Mouse (Mus musculus) forebrain, embryonic 10.5 days (tissue): ENCODE measurements around the gene Adamts2. TPM values are rescaled to one million over a fixed set of nuclear protein-coding genes. Genes with fewer than 3 reads are reported as not detected.

Source experiments
- DNase-seq: peaks from one replicate; pipeline ENCODE4 v3.0.0-alpha.2; 2017; ENCODE audit warnings: low spot score; ENCODE audit errors: extremely low spot score
- H3K27ac ChIP-seq: fragments of 300-500 bp; sonication (generic); 2 replicates; pipeline ENCODE4 v1.5.1; 2016; ENCODE audit warnings: mild to moderate bottlenecking
- H3K27me3 ChIP-seq: fragments of 300-500 bp; sonication (generic); 2 replicates; pipeline ENCODE4 v1.6.1; 2016; ENCODE audit warnings: mild to moderate bottlenecking; ENCODE audit not compliant: poor library complexity, severe bottlenecking
- H3K36me3 ChIP-seq: fragments of 300-500 bp; sonication (generic); replicated peaks from 2 replicates; pipeline ENCODE4 v1.6.1; 2016; ENCODE audit warnings: mild to moderate bottlenecking, moderate library complexity
- H3K4me1 ChIP-seq: fragments of 300-500 bp; sonication (generic); 2 replicates; pipeline ENCODE4 v1.6.1; 2016
- H3K4me3 ChIP-seq: fragments of 300-500 bp; sonication (generic); 2 replicates; pipeline ENCODE4 v1.5.1; 2016; ENCODE audit warnings: mild to moderate bottlenecking, moderate library complexity
- H3K9me3 ChIP-seq: fragments of 300-500 bp; sonication (generic); 2 replicates; pipeline ENCODE4 v1.6.1; 2016; ENCODE audit warnings: mild to moderate bottlenecking, moderate library complexity
- WGBS: fragments of 180-500 bp; shearing (Covaris S2); methylation state at CpG from one replicate; pipeline ENCODE4 v1.1.7; 2016; 5-methylcytosine and 5-hydroxymethylcytosine counted together
- polyA plus RNA-seq: library from polyadenylated mRNA; unstranded; fragments of >200 nt; fragmentation: Nextera tagmentation; extraction: Ambion mirVana; gene quantifications from 2 replicates; pipeline ENCODE4 v1.2.1, GENCODE M21; 2016

Adamts2 gene
- polyA plus RNA-seq, 1 experiment from 2014 or later: 0.19 TPM

GRCm38 (mm10) chr11:50669542-50670362 is 67.9 kb downstream of the Adamts2 start:
- H3K9me3 ChIP-seq: no peaks in the 10 kb centered on the region
- H3K27me3 ChIP-seq: no peaks in the 10 kb centered on the region
- no peak for DNase-seq
- H3K4me3 ChIP-seq: no peak overlapping the region
- 86% methylated on average over 9 of the region's 9 CpGs for WGBS
- no peaks in the 10 kb centered on the region for H3K36me3 ChIP-seq
- peaks cover 7% of the 10 kb centered on the region; the same call in 1 of the 2 replicates for H3K4me1 ChIP-seq
- no peak overlapping the region for H3K27ac ChIP-seq

- no peak overlapping the region for H3K4me3 ChIP-seq
- H3K9me3 ChIP-seq: no peaks in the 10 kb centered on the region
- H3K27ac ChIP-seq: no peak overlapping the region
- H3K27me3 ChIP-seq: no peaks in the 10 kb centered on the region
- H3K36me3 ChIP-seq: no peaks in the 10 kb centered on the region
- DNase-seq: no peak
- 80% methylated on average over 5 of the region's 5 CpGs for WGBS
- H3K4me1 ChIP-seq: peaks cover 7% of the 10 kb centered on the region; the same call in 1 of the 2 replicates
Observed at GRCm38 (mm10) chr11:50670363-50670725, 68.5 kb downstream of the Adamts2 start.

- WGBS: 100% methylated on average over 1 of the region's 1 CpGs
- peaks cover 7% of the 10 kb centered on the region; the same call in 1 of the 2 replicates for H3K4me1 ChIP-seq
- no peak for DNase-seq
Observed at GRCm38 (mm10) chr11:50670881-50671280, 69.0 kb downstream of the Adamts2 start.

GRCm38 (mm10) chr11:50671376-50671775 is 69.5 kb downstream of the Adamts2 start:
- Histone ChIP-seq H3K4me1 (peaks cover 7% of the 10 kb centered on the region; the same call in 1 of the 2 replicates), H3K27me3 (no peaks in the 10 kb centered on the region), H3K4me3 (no peak overlapping the region), H3K9me3 (no peaks in the 10 kb centered on the region), H3K27ac (no peak overlapping the region), H3K36me3 (no peaks in the 10 kb centered on the region)
- WGBS: 82% methylated on average over 2 of the region's 2 CpGs
- no peak for DNase-seq

More at GRCm38 (mm10) chr11:50670881-50671280, 69.0 kb downstream of the Adamts2 start:
- Histone ChIP-seq H3K4me3 (no peak overlapping the region), H3K27me3 (no peaks in the 10 kb centered on the region), H3K36me3 (no peaks in the 10 kb centered on the region), H3K27ac (no peak overlapping the region), H3K9me3 (no peaks in the 10 kb centered on the region)

GRCm38 (mm10) chr11:50671820-50672310 is 70.0 kb downstream of the Adamts2 start:
- Histone ChIP-seq H3K4me3 (no peak overlapping the region), H3K27ac (no peak overlapping the region), H3K27me3 (no peaks in the 10 kb centered on the region), H3K9me3 (no peaks in the 10 kb centered on the region), H3K36me3 (no peaks in the 10 kb centered on the region), H3K4me1 (peaks cover 7% of the 10 kb centered on the region; the same call in 1 of the 2 replicates)
- DNase-seq: no peak
- WGBS: 87% methylated on average over 7 of the region's 7 CpGs

GRCm38 (mm10) chr11:50672866-50673265 is 71.0 kb downstream of the Adamts2 start:
- H3K4me1 ChIP-seq: peaks cover 7% of the 10 kb centered on the region; the same call in 1 of the 2 replicates
- DNase-seq: no peak
- no peaks in the 10 kb centered on the region for H3K36me3 ChIP-seq
- WGBS: 61% methylated on average over 7 of the region's 7 CpGs
- no peaks in the 10 kb centered on the region for H3K9me3 ChIP-seq
- H3K4me3 ChIP-seq: no peak overlapping the region
- no peaks in the 10 kb centered on the region for H3K27me3 ChIP-seq
- H3K27ac ChIP-seq: no peak overlapping the region

- Histone ChIP-seq H3K9me3 (no peaks in the 10 kb centered on the region), H3K4me3 (no peak overlapping the region), H3K27me3 (no peaks in the 10 kb centered on the region), H3K36me3 (no peaks in the 10 kb centered on the region), H3K4me1 (peaks cover 7% of the 10 kb centered on the region; the same call in 1 of the 2 replicates), H3K27ac (no peak overlapping the region)
- no peak for DNase-seq
- WGBS: 65% methylated on average over 7 of the region's 7 CpGs
Observed at GRCm38 (mm10) chr11:50673525-50674250, 71.8 kb downstream of the Adamts2 start.

GRCm38 (mm10) chr11:50674390-50674789 is 72.5 kb downstream of the Adamts2 start:
- Histone ChIP-seq H3K9me3 (no peaks in the 10 kb centered on the region), H3K4me3 (no peak overlapping the region), H3K36me3 (no peaks in the 10 kb centered on the region), H3K27ac (no peak overlapping the region), H3K4me1 (peaks cover 7% of the 10 kb centered on the region; the same call in 1 of the 2 replicates), H3K27me3 (no peaks in the 10 kb centered on the region)
- WGBS: 84% methylated on average over 9 of the region's 9 CpGs
- DNase-seq: no peak

GRCm38 (mm10) chr11:50678650-50679049 is 76.8 kb downstream of the Adamts2 start:
- Histone ChIP-seq H3K27ac (no peak overlapping the region), H3K9me3 (no peaks in the 10 kb centered on the region), H3K27me3 (no peaks in the 10 kb centered on the region), H3K36me3 (no peaks in the 10 kb centered on the region), H3K4me1 (no peaks in the 10 kb centered on the region), H3K4me3 (no peak overlapping the region)
- no peak for DNase-seq
- WGBS: 94% methylated on average over 10 of the region's 10 CpGs

GRCm38 (mm10) chr11:50681940-50682339 is 80.1 kb downstream of the Adamts2 start:
- no peaks in the 10 kb centered on the region for H3K9me3 ChIP-seq
- no peak overlapping the region for H3K4me3 ChIP-seq
- WGBS: 93% methylated on average over 7 of the region's 7 CpGs
- no peak for DNase-seq
- no peaks in the 10 kb centered on the region for H3K27me3 ChIP-seq
- H3K27ac ChIP-seq: no peak overlapping the region
- H3K36me3 ChIP-seq: no peaks in the 10 kb centered on the region
- no peaks in the 10 kb centered on the region for H3K4me1 ChIP-seq

- no peak for DNase-seq
- Histone ChIP-seq H3K9me3 (no peaks in the 10 kb centered on the region), H3K36me3 (no peaks in the 10 kb centered on the region), H3K27me3 (no peaks in the 10 kb centered on the region), H3K4me1 (no peaks in the 10 kb centered on the region), H3K4me3 (no peak overlapping the region), H3K27ac (no peak overlapping the region)
- 91% methylated on average over 2 of the region's 2 CpGs for WGBS
Observed at GRCm38 (mm10) chr11:50683821-50684220, 81.9 kb downstream of the Adamts2 start.

- no peak for DNase-seq
- 86% methylated on average over 3 of the region's 3 CpGs for WGBS
- Histone ChIP-seq H3K9me3 (no peaks in the 10 kb centered on the region), H3K4me3 (no peak overlapping the region), H3K27me3 (no peaks in the 10 kb centered on the region), H3K36me3 (no peaks in the 10 kb centered on the region), H3K4me1 (no peaks in the 10 kb centered on the region), H3K27ac (no peak overlapping the region)
Observed at GRCm38 (mm10) chr11:50688584-50688983, 86.7 kb downstream of the Adamts2 start.

- Histone ChIP-seq H3K9me3 (no peaks in the 10 kb centered on the region), H3K36me3 (no peaks in the 10 kb centered on the region), H3K4me3 (no peak overlapping the region), H3K27ac (no peak overlapping the region), H3K27me3 (no peaks in the 10 kb centered on the region), H3K4me1 (no peaks in the 10 kb centered on the region)
- DNase-seq: no peak
- WGBS: 95% methylated on average over 4 of the region's 4 CpGs
Observed at GRCm38 (mm10) chr11:50689672-50690071, 87.8 kb downstream of the Adamts2 start.
